Mouse (Mus musculus) forebrain, embryonic 10.5 days (tissue): Measurements from ENCODE around the gene Rnf214. TPM values are rescaled to one million over a fixed set of nuclear protein-coding genes. Genes with fewer than 3 reads are reported as not detected.
"Not testable (repeated sequence)": the region's sequence is repeated elsewhere in the genome, so short reads cannot be mapped to it uniquely, and the experiment has no call there.

Experiments used
- DNase-seq: peaks from one replicate; pipeline ENCODE4 v3.0.0-alpha.2; 2017; ENCODE audit warnings: low spot score; ENCODE audit errors: extremely low spot score
- H3K27ac ChIP-seq: fragments of 300-500 bp; sonication (generic); 2 replicates; pipeline ENCODE4 v1.5.1; 2016; ENCODE audit warnings: mild to moderate bottlenecking
- H3K27me3 ChIP-seq: fragments of 300-500 bp; sonication (generic); 2 replicates; pipeline ENCODE4 v1.6.1; 2016; ENCODE audit warnings: mild to moderate bottlenecking; ENCODE audit not compliant: poor library complexity, severe bottlenecking
- H3K36me3 ChIP-seq: fragments of 300-500 bp; sonication (generic); replicated peaks from 2 replicates; pipeline ENCODE4 v1.6.1; 2016; ENCODE audit warnings: mild to moderate bottlenecking, moderate library complexity
- H3K4me1 ChIP-seq: fragments of 300-500 bp; sonication (generic); 2 replicates; pipeline ENCODE4 v1.6.1; 2016
- H3K4me3 ChIP-seq: fragments of 300-500 bp; sonication (generic); 2 replicates; pipeline ENCODE4 v1.5.1; 2016; ENCODE audit warnings: mild to moderate bottlenecking, moderate library complexity
- H3K9me3 ChIP-seq: fragments of 300-500 bp; sonication (generic); 2 replicates; pipeline ENCODE4 v1.6.1; 2016; ENCODE audit warnings: mild to moderate bottlenecking, moderate library complexity
- WGBS: fragments of 180-500 bp; shearing (Covaris S2); methylation state at CpG from one replicate; pipeline ENCODE4 v1.1.7; 2016; 5-methylcytosine and 5-hydroxymethylcytosine counted together
- polyA plus RNA-seq: library from polyadenylated mRNA; unstranded; fragments of >200 nt; fragmentation: Nextera tagmentation; extraction: Ambion mirVana; gene quantifications from 2 replicates; pipeline ENCODE4 v1.2.1, GENCODE M21; 2016

Gene Rnf214
- polyA plus RNA-seq, 1 experiment from 2014 or later, result 65.5 TPM

DNA sequence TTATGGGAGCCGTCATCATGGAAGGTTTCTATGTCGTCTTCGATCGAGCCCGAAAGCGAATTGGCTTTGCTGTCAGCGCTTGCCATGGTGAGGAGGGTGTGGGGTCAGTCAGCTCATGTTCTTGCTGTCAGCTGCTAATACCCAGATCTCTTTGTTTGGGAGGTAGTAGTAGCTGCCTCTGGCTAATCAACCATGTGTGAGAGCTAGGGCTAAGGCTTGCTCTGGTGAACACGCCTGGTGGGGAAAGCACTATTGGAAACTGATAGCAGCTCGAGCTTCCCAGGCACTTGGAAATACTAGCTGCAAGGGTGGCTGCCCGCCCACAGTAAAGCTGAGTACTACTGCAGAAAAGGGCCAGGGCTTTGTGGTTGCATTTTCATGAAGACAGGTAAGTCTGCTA lies 47.3 kb downstream of the Rnf214 start:
- WGBS, result 94% methylated on average over 10 of the region's 10 CpGs
- no peaks in the 10 kb centered on the region for H3K9me3 ChIP-seq
- no peak overlapping the region for H3K27ac ChIP-seq
- DNase-seq, result no peak
- H3K4me1 ChIP-seq, result no peaks in the 10 kb centered on the region
- peaks cover 97% of the 10 kb centered on the region for H3K36me3 ChIP-seq
- H3K4me3 ChIP-seq, result no peak overlapping the region
- no peaks in the 10 kb centered on the region for H3K27me3 ChIP-seq

DNA sequence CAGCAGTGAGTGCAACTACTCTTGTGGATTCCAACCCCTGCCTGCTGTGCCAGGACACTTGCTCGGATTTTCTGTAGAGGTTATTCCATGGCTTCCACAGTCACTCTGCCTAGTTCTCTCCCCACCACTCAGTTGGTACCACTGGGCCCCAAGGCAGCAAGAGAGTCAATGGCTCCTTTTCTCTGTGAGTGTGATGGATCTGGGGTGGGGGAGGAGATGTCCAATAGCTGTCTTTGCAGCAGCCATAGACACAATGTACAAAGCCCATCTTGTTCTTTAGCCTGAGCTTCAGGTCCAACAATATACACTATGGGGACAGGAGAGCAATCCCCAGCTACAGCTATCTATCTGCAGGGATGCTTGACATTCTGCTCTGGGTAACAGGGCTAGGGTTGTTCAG lies 52.6 kb downstream of the Rnf214 start:
- no peak overlapping the region for H3K27ac ChIP-seq
- 64% methylated on average over 1 of the region's 1 CpGs for WGBS

DNA sequence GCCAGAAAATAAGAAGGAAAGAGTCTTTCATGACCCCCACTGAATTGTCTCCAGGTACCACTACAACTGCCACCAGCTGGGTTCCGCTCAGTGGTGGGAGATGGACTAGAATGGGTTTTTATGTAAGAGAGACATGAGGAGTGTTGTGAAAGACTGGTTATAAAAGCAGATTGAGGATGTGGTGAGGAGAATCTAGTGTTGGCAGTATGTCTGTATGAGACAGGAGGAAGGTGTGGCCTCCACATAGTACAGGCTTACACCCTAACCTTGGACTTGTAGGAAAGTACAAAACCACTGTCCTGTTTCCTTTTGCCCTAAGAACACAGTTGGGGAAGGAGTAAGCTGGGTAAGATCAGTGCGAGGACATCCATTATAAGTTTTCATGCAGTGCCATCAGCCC lies 53.0 kb downstream of the Rnf214 start:
- DNase-seq, result no peak
- 92% methylated on average over 2 of the region's 2 CpGs for WGBS
- Histone ChIP-seq H3K9me3 (no peaks in the 10 kb centered on the region), H3K4me1 (no peaks in the 10 kb centered on the region), H3K36me3 (peaks cover 51% of the 10 kb centered on the region), H3K27ac (no peak overlapping the region), H3K4me3 (no peak overlapping the region), H3K27me3 (no peaks in the 10 kb centered on the region)

More for the DNA sequence above, 52.6 kb downstream of the Rnf214 start:
- no peaks in the 10 kb centered on the region for H3K27me3 ChIP-seq
- H3K4me1 ChIP-seq, result no peaks in the 10 kb centered on the region
- no peak overlapping the region for H3K4me3 ChIP-seq
- peaks cover 55% of the 10 kb centered on the region for H3K36me3 ChIP-seq
- DNase-seq, result no peak
- H3K9me3 ChIP-seq, result no peaks in the 10 kb centered on the region

DNA sequence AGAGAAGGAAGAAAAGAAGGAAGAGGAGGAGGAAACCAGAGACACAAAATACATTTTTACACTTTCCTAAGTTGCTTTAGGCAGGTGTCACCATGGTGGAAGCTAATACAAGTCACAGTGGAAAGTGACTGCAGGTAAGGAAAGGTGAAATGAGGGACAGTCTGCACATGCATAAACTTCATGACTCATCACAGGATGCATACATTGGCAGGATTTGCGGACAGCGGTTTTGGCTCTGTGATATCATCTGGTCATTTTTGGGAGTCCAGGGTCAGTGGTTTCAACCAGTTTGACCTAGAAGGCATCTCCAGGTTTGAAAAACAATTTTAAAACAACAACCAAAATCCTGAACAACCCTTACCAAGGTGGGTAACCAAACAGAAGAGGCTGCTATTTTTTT lies 54.9 kb downstream of the Rnf214 start:
- 91% methylated on average over 2 of the region's 2 CpGs for WGBS
- no peak overlapping the region for H3K27ac ChIP-seq
- no peaks in the 10 kb centered on the region for H3K27me3 ChIP-seq
- H3K9me3 ChIP-seq, result no peaks in the 10 kb centered on the region
- H3K4me1 ChIP-seq, result no peaks in the 10 kb centered on the region
- no peak for DNase-seq
- peaks cover 32% of the 10 kb centered on the region for H3K36me3 ChIP-seq
- no peak overlapping the region for H3K4me3 ChIP-seq

DNA sequence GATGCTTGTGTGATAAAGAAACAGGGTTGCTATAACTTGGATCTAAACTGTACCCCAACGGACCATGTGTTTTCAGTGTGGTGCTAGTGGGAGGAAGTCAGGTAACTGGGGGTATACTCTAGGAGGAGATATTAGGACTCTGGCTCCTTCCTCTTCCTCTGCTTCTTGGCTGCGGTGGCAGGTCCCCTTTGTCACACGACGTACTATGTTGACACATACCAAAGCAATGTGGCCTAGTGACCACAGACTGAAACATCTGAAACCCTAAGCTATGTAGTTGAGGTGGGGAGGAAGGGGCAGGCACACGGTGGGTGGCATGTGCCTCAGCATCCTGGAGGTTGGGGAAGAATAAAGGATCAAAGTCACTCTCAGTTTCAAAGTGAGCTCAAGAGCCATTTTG lies 55.4 kb downstream of the Rnf214 start:
- 79% methylated on average over 5 of the region's 5 CpGs for WGBS
- Histone ChIP-seq H3K27ac (no peak overlapping the region), H3K4me3 (no peak overlapping the region), H3K9me3 (no peaks in the 10 kb centered on the region), H3K36me3 (peaks cover 29% of the 10 kb centered on the region), H3K4me1 (no peaks in the 10 kb centered on the region), H3K27me3 (no peaks in the 10 kb centered on the region)
- DNase-seq, result no peak

DNA sequence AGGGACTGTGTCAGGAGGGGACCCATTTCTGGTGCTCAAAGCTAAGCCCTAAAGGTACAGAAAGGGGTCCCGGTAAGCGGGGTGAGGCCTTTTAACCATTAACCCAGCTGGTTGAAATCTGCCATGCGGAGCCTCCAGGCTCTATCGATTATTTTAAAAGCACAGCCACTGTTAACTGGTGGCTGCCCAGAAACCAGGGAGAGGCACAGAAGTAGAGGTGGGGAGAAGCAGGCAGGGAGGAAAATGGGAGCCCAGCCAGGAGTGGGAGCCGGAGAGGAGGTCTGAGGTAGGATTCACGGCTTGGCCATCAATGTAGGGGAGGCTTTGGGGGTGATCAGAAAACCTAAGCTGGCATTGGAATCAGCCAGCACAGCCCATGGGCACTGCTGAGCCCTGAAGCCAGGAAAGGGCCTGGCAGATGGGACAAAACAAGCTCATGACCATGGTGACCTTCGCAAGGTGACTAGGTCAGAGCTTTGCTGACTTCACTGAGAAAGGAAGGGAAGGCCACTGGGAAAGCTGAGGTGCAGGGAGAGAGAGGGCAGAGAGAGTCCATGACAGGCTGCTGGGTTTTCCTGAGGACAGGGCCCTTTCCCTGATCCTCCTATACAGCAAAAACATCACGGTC lies 56.1 kb downstream of the Rnf214 start:
- Histone ChIP-seq H3K27ac (no peak overlapping the region), H3K4me3 (no peak overlapping the region), H3K9me3 (no peaks in the 10 kb centered on the region), H3K4me1 (no peaks in the 10 kb centered on the region), H3K27me3 (no peaks in the 10 kb centered on the region), H3K36me3 (peaks cover 22% of the 10 kb centered on the region)
- DNase-seq, result no peak
- WGBS, result 92% methylated on average over 8 of the region's 8 CpGs

DNA sequence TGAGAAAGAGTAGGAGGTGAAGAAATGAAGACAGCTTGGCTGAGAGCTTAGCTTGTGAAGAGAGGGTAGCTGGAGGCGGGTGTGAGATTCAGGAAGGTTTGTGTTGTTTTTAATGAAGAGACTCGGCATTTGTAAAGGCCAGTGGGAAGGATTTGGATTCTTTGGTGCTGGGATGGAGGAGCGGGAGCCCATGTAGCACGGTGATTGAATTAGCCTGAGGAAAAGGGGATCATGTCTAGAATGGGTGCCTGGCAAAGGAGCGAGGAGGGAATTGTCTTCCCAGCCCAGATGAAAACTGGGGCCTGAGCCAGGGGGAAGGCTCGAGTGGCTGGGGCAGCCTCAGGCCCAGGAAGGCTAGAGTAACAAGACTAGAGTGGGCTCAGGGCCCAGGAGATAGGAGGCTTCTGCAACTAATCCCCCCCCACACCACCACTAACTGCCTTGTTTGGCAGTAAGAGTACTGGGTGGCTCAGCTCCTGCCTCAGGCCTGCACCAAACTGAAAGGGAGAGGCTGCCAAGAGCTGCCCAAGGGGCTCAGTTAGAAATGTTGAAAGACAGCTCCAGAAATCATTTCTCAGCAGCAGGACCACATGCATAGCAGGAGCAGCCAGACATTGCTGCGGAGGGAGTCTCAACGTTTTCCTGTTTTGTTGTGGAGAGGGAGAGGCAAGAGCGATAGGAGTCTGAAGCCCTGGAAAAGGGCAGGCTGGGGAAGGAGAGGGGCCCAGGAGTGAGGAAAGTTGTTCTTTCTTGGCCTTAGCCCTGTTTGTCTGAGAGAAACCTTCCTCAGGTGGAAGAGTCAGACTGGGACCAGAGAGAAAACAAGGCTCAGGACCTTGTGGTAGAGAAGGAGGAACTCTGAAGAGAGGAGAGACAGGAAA lies 56.9 kb downstream of the Rnf214 start:
- H3K36me3 ChIP-seq, result peaks cover 14% of the 10 kb centered on the region
- H3K27me3 ChIP-seq, result no peaks in the 10 kb centered on the region
- no peak overlapping the region for H3K27ac ChIP-seq
- H3K9me3 ChIP-seq, result no peaks in the 10 kb centered on the region
- H3K4me3 ChIP-seq, result no peak overlapping the region
- H3K4me1 ChIP-seq, result peaks cover 4% of the 10 kb centered on the region; the same call in 1 of the 2 replicates
- WGBS, result 74% methylated on average over 9 of the region's 9 CpGs
- no peak for DNase-seq

DNA sequence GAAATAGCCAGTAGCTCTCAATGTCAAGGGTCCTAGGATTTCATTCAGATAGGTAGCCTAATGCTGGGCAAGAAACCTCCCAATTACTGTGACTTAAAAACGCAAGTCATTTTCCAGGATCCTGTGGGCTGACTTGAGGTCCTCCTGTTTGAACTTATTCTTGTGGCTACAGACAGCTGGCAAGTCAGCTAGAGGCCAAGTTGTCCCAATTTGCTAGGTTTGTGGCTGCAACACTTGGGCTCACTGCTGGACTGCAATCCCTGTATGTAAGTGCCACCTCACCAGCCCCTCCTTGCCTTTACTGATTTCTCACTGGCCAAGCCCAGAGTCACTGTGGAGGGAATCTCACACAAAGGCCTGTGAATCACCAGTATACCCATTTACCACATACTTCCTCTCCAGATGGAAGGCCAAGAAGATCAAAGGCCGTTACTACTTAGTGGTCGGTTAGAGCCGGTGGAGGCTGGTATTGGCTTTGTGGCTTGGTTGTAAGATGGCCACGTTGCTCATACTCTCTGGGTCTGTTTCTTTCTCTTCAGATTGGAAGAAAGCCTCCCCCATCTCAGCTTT lies 59.7 kb downstream of the Rnf214 start:
- Histone ChIP-seq H3K4me1 (peaks cover 4% of the 10 kb centered on the region; the same call in 1 of the 2 replicates), H3K27ac (no peak overlapping the region), H3K4me3 (no peak overlapping the region), H3K9me3 (no peaks in the 10 kb centered on the region), H3K27me3 (no peaks in the 10 kb centered on the region), H3K36me3 (no peaks in the 10 kb centered on the region)
- WGBS, result 90% methylated on average over 5 of the region's 5 CpGs
- no peak for DNase-seq

DNA sequence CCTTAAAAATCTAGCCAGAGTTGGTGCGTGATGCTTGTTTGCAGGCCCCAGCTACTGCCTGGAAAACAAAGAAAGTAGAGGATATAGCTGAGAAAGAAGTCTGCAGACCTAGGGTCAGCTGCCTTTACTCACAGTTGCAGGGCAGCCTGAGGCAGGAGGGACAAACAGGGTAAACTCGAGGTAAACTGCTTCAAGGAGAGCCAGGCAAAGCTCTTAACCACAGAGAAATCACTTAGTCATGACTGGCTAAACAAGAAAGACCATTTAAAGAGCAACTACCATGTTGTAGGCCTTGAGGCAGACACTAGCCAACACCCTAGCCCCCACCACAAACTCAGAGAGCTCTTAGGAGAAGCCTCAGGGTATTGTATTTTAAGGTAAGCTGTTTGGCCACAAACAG lies 60.5 kb downstream of the Rnf214 start:
- H3K4me3 ChIP-seq, H3K4me1 ChIP-seq, H3K27ac ChIP-seq, H3K36me3 ChIP-seq, H3K27me3 ChIP-seq, H3K9me3 ChIP-seq, DNase-seq: not testable (repeated sequence)
- WGBS, result 79% methylated on average over 2 of the region's 2 CpGs

DNA sequence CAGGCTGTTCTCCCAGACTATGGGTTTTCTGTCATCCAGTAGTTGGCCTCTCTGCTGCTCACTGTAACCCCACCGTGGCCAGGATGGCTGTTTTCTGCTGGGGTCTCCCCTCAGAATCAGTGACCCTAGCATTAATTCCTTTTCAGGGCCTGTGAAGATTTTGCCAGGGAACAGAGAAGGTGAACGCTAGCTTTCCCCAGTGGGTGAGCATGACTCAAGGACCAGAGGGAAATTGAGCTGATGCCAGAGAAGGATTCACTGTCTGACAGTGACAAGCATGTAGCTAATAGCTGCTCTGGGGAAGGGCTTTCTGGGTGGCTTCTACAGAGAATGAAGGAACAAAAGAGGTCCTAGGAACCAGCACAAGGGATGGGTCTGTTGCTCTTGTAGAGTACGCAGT lies 61.2 kb downstream of the Rnf214 start:
- no peak for DNase-seq
- H3K4me1 ChIP-seq, result peaks cover 14% of the 10 kb centered on the region
- H3K27ac ChIP-seq, result no peak overlapping the region
- H3K9me3 ChIP-seq, result no peaks in the 10 kb centered on the region
- WGBS, result 88% methylated on average over 3 of the region's 3 CpGs
- no peaks in the 10 kb centered on the region for H3K27me3 ChIP-seq
- H3K4me3 ChIP-seq, result no peak overlapping the region
- no peaks in the 10 kb centered on the region for H3K36me3 ChIP-seq

DNA sequence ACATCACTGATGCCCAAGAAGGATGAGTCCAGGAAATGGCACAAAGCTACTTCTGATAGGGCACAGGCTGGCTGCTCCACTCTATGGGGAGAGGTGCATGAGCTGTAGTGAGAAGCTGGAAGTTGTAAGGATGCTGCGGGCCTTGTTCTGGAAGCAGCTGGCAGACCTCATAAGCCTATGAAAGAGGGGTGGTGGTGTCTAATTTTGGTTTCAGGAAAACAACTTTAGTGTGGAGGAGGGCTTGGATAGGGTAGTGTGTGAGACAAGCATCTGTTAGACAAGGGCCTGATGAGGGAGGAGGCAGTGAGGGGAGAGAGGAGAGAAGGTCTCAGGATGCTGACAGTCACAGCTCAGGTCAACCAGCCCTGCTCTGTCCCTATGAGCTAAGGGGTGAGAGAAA lies 62.9 kb downstream of the Rnf214 start:
- 92% methylated on average over 1 of the region's 1 CpGs for WGBS
- Histone ChIP-seq H3K4me1 (peaks cover 31% of the 10 kb centered on the region), H3K27me3 (no peaks in the 10 kb centered on the region), H3K4me3 (no peak overlapping the region), H3K36me3 (no peaks in the 10 kb centered on the region), H3K27ac (no peak overlapping the region), H3K9me3 (no peaks in the 10 kb centered on the region)
- no peak for DNase-seq

DNA sequence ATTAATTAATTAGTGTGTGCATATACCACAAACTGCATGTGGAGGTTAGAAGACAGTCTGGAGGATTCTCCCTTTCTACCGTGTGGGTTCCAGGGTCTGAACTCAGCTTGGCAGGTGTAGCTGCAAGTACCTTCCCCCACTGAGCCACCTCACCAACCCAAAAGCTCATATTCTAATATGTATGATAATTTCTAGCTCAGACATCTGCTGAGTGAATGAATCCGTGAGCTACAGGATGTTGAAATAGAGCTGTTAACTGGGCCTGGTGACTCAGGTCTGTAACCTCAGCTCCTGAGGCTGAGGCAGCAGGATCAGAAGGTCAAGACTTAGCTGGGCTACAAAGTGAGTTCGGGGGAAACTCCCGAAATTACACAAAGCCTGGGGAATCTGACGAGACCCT lies 63.7 kb downstream of the Rnf214 start:
- Histone ChIP-seq H3K4me1 (peaks cover 37% of the 10 kb centered on the region), H3K36me3 (no peaks in the 10 kb centered on the region), H3K9me3 (no peaks in the 10 kb centered on the region), H3K4me3 (no peak overlapping the region), H3K27me3 (no peaks in the 10 kb centered on the region), H3K27ac (no peak overlapping the region)
- no peak for DNase-seq
- whole genome bisulfite sequencing, result 87% methylated on average over 5 of the region's 5 CpGs

DNA sequence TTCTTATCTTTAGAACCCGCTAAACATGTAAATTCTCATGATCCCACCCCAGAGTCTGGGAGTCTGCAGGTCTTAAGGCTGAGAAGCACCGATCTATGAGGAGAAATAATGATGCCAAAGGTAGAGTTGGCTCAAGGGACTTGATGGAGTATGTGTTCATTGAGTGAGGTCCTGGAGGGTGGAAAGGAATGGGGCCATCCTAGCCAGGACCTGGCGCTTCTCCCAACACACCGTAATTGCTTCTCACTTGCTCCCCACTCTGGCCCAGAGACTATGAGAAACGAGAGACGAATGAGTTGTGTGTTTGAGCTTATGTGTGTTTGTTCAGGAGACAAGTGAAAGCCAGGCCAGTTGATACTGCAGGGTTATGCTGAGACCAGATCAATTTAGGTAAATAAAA lies 65.3 kb downstream of the Rnf214 start:
- no peak overlapping the region for H3K4me3 ChIP-seq
- WGBS, result 88% methylated on average over 6 of the region's 6 CpGs
- H3K4me1 ChIP-seq, result peaks cover 39% of the 10 kb centered on the region
- H3K9me3 ChIP-seq, result no peaks in the 10 kb centered on the region
- H3K27ac ChIP-seq, result no peak overlapping the region
- H3K27me3 ChIP-seq, result no peaks in the 10 kb centered on the region
- no peaks in the 10 kb centered on the region for H3K36me3 ChIP-seq
- no peak for DNase-seq
